Mouse (Mus musculus) ovary, postnatal 14 days (tissue): Measurements from ENCODE around the gene Sgpp2.

Experiments
- DNase-seq: peaks from one replicate; pipeline ENCODE4 v3.0.0; 2022; ENCODE audit warnings: low spot score

Sgpp2 gene

DNA sequence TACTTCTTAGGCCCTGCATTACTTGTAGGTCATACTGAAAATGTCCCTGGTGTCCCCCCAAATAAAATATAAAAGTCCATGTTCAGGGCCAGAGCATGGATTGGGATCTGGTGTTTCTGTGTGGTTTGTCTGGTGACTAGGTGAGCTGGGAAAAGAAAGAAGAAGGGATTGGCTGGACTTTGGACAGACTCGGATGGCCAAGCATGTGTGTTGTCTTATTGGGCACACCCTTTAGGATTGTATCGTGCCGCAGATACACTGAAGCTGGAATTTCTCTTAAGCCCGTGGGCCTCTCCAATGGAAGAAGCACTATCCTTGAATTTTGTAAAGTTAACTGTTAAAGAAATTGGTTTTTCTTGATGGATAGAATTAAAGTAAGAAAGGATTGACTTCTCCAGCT is 91.3 kb downstream of the Sgpp2 start:
- DNase-seq = no peak

DNA sequence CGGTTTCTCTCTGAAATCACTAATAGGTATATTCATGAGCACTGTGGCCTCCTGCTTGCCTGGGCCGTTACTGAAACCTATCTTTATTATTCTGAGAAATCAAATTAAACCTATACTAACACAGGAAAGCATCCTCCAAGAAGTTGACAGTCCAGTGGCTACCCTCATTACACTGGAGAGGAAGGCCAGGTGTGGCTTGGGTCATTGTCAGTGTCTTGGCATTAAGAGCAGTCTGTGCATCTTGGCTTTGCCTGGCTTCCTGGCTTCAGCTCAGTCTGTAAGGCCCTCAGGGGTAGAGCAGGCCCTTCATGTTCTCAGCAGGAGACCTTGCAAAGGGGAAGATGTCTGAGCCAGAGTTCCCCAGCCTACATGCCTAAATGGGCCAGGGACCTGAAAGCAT is 99.3 kb downstream of the Sgpp2 start:
- no peak for DNase-seq

- no peak for DNase-seq
These were observed 102.5 kb downstream of the Sgpp2 start for GRCm38 (mm10) chr1:78412668-78413067.

DNA sequence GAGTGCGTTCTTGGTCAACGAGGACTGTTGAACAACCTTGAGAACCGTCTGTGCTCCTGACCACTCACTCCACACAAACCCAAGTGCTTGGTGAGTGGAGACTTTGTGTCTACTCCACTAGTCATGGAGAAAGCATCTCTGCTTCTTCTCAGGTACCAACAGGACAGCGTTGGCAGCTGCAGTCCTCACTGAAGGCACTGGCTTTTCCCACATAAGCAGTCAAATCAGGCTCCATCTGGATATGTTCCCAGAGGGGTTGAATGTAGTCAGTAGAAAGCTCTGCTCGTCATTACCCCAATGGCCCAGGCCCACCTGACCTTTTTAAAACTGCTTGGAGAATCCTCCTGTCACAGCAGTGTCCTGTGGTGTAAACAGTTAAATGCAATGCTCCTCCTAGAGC is 104.3 kb downstream of the Sgpp2 start:
- no peak for DNase-seq

DNA sequence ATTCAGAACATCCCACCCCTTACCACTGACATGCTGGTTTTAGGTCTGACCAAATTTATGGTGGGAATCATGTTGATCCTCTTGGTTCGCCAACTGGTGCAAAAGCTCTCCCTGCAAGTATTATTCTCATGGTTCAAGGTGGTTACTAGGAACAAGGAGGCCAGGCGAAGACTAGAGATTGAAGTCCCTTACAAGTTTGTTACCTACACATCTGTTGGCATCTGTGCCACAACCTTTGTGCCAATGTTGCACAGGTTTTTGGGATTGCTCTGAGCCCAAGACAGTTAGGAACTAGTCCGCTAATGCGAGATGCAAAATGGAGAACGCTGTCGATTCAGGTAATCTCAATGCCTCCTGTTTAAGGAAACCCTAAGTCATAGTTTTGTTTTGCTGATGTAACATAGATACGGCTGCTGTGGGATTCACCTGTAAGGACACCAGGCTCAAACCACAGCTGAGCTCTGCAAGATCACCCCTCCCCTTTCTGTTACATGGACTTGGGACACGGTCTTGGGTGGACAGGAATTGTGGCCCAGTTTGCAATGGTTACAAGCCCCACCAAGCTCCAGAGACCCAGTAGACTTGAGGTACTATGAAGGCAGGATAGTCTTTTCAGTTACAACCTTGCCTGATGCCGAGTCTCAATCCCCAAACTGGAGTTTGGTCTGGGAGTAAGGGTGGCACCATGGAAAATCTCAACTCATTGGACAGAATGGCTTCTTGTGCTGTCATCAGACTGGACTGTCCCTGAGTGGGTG is 107.2 kb downstream of the Sgpp2 start:
- no peak for DNase-seq

GRCm38 (mm10) chr1:78419593-78419992 is 109.4 kb downstream of the Sgpp2 start:
- peak; percentile 77 for DNase-seq

GRCm38 (mm10) chr1:78420271-78420670 is 110.1 kb downstream of the Sgpp2 start:
- DNase-seq = no peak

DNA sequence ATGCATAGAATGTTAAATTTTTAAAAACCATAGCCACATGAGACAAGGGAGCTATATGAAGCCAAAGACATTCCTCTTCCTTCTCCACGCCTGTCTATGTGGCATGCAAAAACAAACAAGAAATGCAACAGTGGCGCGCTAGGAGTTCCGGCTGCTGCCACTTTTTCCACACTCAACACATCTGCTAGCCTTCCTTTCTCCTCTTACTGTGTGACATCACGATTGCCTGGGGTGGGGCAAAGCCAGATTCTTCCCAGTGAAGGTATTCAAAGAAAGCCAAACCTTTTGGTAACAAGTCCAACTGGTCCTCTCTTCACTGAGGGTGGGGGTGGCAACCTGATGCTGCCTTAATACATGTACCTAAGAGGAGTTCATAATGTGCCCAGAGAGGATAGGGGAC is 111.6 kb downstream of the Sgpp2 start:
- DNase-seq = no peak

DNA sequence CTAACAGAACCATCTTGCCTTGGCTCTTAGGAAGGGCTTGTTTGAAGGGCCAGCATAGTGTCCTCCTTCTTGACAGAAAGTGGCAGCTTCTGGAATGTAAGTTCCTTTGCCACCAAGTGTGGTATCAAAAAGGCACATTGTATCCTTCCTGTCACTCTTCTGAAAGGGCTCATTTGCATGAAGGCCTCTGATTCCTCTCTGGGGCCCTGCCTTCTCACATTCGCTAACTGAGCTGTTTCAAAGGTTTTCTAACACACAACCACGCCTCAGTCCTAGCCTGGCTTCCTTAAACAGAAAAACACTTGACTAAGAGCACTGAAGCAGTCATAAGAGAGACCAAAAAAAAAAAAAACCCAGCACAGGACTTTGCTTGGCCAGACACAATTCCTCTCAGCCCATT is 112.4 kb downstream of the Sgpp2 start:
- no peak for DNase-seq

DNA sequence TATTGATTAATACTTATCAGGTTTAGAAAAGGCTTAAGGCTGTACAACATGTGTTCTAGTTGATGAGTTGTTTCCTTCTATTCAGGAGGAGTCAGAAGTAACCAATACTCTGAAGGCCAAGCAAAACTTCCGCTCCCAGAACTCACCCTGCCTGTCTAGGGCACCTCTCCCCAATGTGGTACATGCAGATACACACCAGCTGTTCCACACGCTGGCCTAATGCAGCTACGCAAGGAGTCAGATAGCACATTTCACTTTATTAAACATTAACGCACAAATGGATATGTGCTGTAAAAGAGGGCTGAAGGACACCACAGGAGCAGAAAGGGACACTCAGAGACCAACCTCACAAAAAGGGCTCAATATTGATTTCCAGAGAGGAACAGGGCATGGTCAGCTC is 114.7 kb downstream of the Sgpp2 start:
- no peak for DNase-seq

DNA sequence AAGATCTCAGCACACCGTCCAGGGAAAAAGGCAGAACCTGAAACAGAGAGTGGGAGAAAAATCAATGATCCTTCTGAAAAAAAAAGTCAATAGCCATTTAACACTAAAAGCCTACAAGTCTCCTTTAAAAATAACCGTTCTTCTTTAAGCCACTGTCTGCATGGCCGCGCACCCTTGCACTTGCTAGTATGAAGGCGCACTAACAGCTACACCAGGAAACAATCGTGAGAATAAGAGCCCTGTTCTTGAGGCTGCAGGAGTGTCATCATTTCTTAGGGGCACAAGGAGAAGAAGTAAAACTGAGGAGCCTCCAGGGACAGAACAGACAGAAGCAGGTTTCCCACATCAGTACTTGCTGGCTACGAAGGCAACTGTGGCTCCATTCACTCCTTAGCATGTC is 115.2 kb downstream of the Sgpp2 start:
- DNase-seq = no peak

- no peak for DNase-seq
These were observed 115.9 kb downstream of the Sgpp2 start for GRCm38 (mm10) chr1:78425793-78426700.

DNA sequence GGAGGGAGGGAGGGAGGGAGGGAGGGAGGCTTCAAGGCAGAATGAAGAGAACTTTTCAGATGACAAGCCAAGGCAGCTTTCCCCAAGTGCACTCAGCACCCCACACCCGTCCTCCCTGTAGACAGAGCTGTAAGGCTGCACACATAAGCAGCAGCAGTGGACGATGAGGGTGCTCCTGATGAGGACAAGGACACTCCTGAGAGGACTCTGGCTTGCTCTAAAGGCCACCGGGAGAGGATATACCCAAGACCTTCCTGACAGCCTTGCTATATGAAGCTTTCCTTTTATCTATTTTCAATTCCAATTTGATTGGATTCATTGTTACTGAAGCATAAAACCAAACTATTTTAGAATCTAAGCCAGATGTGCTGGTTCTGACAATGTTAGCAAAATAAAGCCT is 116.7 kb downstream of the Sgpp2 start:
- DNase-seq = no peak

DNA sequence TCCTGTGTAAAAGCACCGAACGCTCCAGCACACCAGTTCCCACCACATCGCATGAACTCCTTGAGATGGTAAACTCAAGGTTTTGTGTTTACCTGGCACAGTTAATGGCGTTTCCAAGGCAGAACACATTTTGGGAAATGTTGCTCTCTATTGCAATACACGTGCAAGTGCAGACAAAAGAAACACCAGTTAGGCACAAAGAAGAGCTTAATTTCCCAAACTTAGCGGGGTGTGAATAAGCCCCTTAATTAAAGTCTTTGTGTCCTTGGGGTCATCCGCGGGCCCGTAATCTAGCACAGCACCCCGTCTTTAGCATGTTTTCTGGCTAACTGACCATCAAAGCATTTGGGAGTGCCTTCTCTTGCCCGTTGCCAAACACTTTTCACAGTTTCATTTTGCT is 118.7 kb downstream of the Sgpp2 start:
- DNase-seq = no peak

DNA sequence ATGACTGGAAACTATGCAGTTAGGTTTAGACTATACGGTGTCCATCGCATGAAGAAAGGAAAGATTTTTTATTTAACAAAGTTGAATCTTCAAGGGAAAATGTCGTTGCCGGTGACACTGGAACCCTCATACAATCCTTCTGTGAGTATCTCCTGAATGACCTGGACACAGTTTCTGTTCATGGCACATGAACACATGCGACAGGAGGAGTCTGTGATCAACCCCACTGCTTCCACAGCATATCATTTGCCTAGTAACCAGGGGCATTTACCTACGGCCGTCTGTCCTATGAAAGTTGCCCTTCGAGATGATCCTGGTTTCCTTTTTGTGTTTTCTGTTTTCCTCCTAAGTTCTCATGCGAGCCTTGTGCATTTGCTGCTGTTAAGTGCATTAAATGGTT is 123.3 kb downstream of the Sgpp2 start:
- no peak for DNase-seq

GRCm38 (mm10) chr1:78435967-78436366 is 125.8 kb downstream of the Sgpp2 start:
- DNase-seq = no peak

DNA sequence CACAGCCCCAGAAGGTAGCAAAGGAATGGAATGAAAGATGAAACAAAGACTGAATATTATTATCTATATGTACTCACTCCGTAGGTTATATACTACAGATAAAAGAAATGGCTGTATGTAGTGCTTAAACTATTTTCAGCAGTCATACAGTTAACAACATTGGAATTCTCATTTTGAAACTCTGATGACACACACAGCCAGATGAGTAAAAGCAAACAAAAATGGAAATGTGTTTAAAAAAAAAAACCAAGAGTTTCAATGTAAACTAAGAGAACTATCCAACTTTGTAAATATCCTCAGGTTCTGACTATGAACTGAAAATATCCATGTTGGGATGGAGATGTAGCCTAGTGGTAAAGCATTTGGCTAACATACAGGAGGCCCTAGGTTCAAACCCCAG is 126.3 kb downstream of the Sgpp2 start:
- DNase-seq = no peak

GRCm38 (mm10) chr1:78437150-78437549 is 127.0 kb downstream of the Sgpp2 start:
- no peak for DNase-seq

DNA sequence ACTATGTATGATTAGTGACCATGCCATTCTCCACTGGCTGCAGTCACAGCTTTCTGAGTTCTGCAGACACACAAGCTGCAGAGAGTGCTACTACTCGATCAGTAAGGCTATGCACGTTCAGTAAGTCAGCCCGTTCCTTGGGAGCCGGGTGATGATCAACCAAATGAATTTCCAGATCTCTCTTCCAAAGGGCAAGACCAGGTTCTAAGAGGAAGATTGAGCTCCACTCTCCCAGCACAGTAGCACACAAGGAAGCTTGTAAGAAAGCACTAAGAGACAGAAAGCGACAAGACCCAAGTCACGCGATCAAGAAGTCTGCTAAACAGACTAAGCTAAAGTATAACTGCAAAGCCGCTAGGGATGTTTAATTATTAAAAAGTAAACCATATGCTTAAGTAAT is 130.6 kb downstream of the Sgpp2 start:
- no peak for DNase-seq

GRCm38 (mm10) chr1:78443056-78443455 is 132.9 kb downstream of the Sgpp2 start:
- DNase-seq = no peak

DNA sequence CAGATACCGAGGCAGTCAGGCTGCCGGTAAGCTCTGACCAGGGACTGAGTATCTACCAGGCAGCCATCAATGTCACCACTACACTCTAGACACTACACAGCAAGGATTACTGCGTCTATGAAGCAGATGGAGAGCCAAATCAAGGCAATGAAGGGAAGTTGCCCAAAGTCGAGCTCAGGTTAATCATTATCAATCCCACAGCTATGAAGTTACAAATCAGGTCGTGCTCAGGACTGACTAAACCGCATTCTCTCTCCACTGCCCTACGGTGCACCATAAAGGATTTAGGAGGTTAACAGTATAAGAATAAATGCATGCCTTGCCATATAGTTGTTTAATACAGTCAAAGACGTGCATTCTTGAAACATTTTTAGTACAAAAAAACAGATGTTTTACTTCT is 136.1 kb downstream of the Sgpp2 start:
- no peak for DNase-seq

GRCm38 (mm10) chr1:78446742-78447141 is 136.6 kb downstream of the Sgpp2 start:
- DNase-seq = no peak

DNA sequence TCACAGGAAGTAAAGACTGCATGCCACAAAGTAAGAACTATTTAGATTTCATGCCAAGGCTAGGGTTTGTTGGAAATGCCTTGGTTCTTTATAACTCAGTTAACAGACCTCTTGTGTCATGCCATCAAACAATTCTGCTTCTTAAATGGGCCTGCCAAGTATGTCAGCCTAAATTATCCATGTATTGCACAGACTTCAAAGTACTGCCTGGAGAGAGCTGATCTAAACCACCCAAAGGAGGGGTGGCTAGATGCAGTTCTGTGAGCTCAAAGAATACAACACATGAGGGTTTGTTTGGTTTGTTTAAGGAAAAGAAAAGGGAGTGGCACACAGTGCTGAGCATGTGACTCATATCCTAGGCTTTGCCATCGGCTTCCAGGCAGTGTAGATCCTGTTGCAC is 137.9 kb downstream of the Sgpp2 start:
- no peak for DNase-seq
